Mouse (Mus musculus) midbrain, embryonic 11.5 days (tissue): ENCODE measurements around the gene Xrcc6. TPM values are rescaled to one million over a fixed set of nuclear protein-coding genes. Genes with fewer than 3 reads are reported as not detected.

Experiments used
- ATAC-seq: fragments of 200-750 bp; cut with Nextera tagmentation; 2 replicates; pipeline ENCODE4 v1.8.0; 2017; ENCODE audit warnings: moderate TSS enrichment, moderate library complexity; ENCODE audit not compliant: low FRiP score
- DNase-seq: peaks from one replicate; pipeline ENCODE4 v3.0.0; 2015; ENCODE audit warnings: low spot score; ENCODE audit errors: missing footprints
- H3K27ac ChIP-seq: fragments of 300-500 bp; sonication (generic); 2 replicates; pipeline ENCODE4 v1.5.1; 2014; ENCODE audit warnings: low read depth, low read length
- H3K27me3 ChIP-seq: fragments of 300-500 bp; sonication (generic); 2 replicates; pipeline ENCODE4 v1.6.1; 2014; ENCODE audit warnings: mild to moderate bottlenecking, low read length, moderate library complexity, mixed read lengths; ENCODE audit not compliant: control insufficient read depth, insufficient read depth
- H3K36me3 ChIP-seq: fragments of 300-500 bp; sonication (generic); 2 replicates; pipeline ENCODE4 v1.6.1; 2014; ENCODE audit warnings: mild to moderate bottlenecking, low read length, moderate library complexity, mixed read lengths; ENCODE audit not compliant: control insufficient read depth, insufficient read depth
- H3K4me1 ChIP-seq: fragments of 300-500 bp; sonication (generic); 2 replicates; pipeline ENCODE4 v1.6.1; 2014; ENCODE audit warnings: low read length; ENCODE audit not compliant: control insufficient read depth, insufficient read depth
- H3K4me2 ChIP-seq: fragments of 300-500 bp; sonication (generic); 2 replicates; pipeline ENCODE4 v1.6.1; 2014; ENCODE audit warnings: mild to moderate bottlenecking, moderate library complexity
- H3K4me3 ChIP-seq: fragments of 300-500 bp; sonication (generic); 2 replicates; pipeline ENCODE4 v1.5.1; 2014; ENCODE audit warnings: low read depth, low read length
- H3K9ac ChIP-seq: fragments of 300-500 bp; sonication (generic); 2 replicates; pipeline ENCODE4 v1.6.1; 2014; ENCODE audit warnings: low read length
- H3K9me3 ChIP-seq: fragments of 300-500 bp; sonication (generic); 2 replicates; pipeline ENCODE4 v1.6.1; 2016; ENCODE audit warnings: low read length; ENCODE audit not compliant: control insufficient read depth
- WGBS: fragments of 180-500 bp; shearing (Covaris S2); extraction: QIAGEN DNeasy Blood & Tissue Kit; methylation state at CpG from one replicate; pipeline ENCODE4 v1.1.7; 2014; 5-methylcytosine and 5-hydroxymethylcytosine counted together
- polyA plus RNA-seq: library from polyadenylated mRNA; unstranded; fragments of >200 nt; fragmentation: Nextera tagmentation; extraction: Ambion mirVana; gene quantifications from 2 replicates; pipeline ENCODE4 v1.2.1, GENCODE M21; 2014

Gene Xrcc6
- polyA plus RNA-seq, 1 experiment from 2014 or later, result 58.4 TPM

GRCm38 (mm10) chr15:81950716-81951115, 36.9 kb upstream of the Xrcc6 start:
- Histone ChIP-seq H3K4me2 (no peak overlapping the region), H3K36me3 (peaks cover 3% of the 10 kb centered on the region; the same call in 1 of the 2 replicates), H3K9ac (no peak overlapping the region), H3K4me3 (no peak overlapping the region), H3K27ac (no peak overlapping the region), H3K4me1 (no peaks in the 10 kb centered on the region), H3K9me3 (no peaks in the 10 kb centered on the region), H3K27me3 (no peaks in the 10 kb centered on the region)
- 89% methylated on average over 5 of the region's 5 CpGs for WGBS
- no peak for ATAC-seq
- peak; percentile 31 for DNase-seq

GRCm38 (mm10) chr15:81951159-81951558, 36.5 kb upstream of the Xrcc6 start:
- Histone ChIP-seq H3K27ac (no peak overlapping the region), H3K27me3 (no peaks in the 10 kb centered on the region), H3K36me3 (peaks cover 3% of the 10 kb centered on the region; the same call in 1 of the 2 replicates), H3K9me3 (no peaks in the 10 kb centered on the region), H3K9ac (no peak overlapping the region), H3K4me3 (no peak overlapping the region), H3K4me2 (no peak overlapping the region), H3K4me1 (no peaks in the 10 kb centered on the region)
- WGBS, result 90% methylated on average over 9 of the region's 9 CpGs
- ATAC-seq (no peak), DNase-seq (no peak)

GRCm38 (mm10) chr15:81952310-81952709, 35.3 kb upstream of the Xrcc6 start:
- no peaks in the 10 kb centered on the region for H3K4me1 ChIP-seq
- H3K4me2 ChIP-seq, result no peak overlapping the region
- H3K9me3 ChIP-seq, result no peaks in the 10 kb centered on the region
- no peak overlapping the region for H3K27ac ChIP-seq
- no peaks in the 10 kb centered on the region for H3K27me3 ChIP-seq
- 88% methylated on average over 4 of the region's 4 CpGs for WGBS
- DNase-seq (peak; percentile 19), ATAC-seq (no peak)
- 0 out of 2 replicates have a peak, but pooled peaks cover 3% of the 10 kb centered on the region for H3K36me3 ChIP-seq
- no peak overlapping the region for H3K4me3 ChIP-seq
- H3K9ac ChIP-seq, result no peak overlapping the region

- no peak overlapping the region for H3K27ac ChIP-seq
- 0 out of 2 replicates have a peak, but pooled peaks cover 3% of the 10 kb centered on the region for H3K36me3 ChIP-seq
- no peaks in the 10 kb centered on the region for H3K9me3 ChIP-seq
- no peaks in the 10 kb centered on the region for H3K4me1 ChIP-seq
- no peaks in the 10 kb centered on the region for H3K27me3 ChIP-seq
- no peak overlapping the region for H3K4me2 ChIP-seq
- no peak overlapping the region for H3K4me3 ChIP-seq
- no peak for ATAC-seq
- WGBS, result 97% methylated on average over 9 of the region's 9 CpGs
- peak; percentile 53 for DNase-seq
- no peak overlapping the region for H3K9ac ChIP-seq
These were observed 33.5 kb upstream of the Xrcc6 start for GRCm38 (mm10) chr15:81954151-81954583.

GRCm38 (mm10) chr15:81954716-81955115, 32.9 kb upstream of the Xrcc6 start:
- Histone ChIP-seq H3K27me3 (no peaks in the 10 kb centered on the region), H3K4me3 (no peak overlapping the region), H3K9me3 (no peaks in the 10 kb centered on the region), H3K4me2 (no peak overlapping the region), H3K27ac (no peak overlapping the region), H3K4me1 (no peaks in the 10 kb centered on the region; the same call in 1 of the 2 replicates), H3K9ac (no peak overlapping the region), H3K36me3 (0 out of 2 replicates have a peak, but pooled peaks cover 3% of the 10 kb centered on the region)
- ATAC-seq (no peak), DNase-seq (peak; percentile 65)
- 91% methylated on average over 6 of the region's 6 CpGs for WGBS

GRCm38 (mm10) chr15:81955414-81955813, 32.2 kb upstream of the Xrcc6 start:
- H3K4me1 ChIP-seq, result peaks cover 2% of the 10 kb centered on the region
- 0 out of 2 replicates have a peak, but pooled peaks cover 3% of the 10 kb centered on the region for H3K36me3 ChIP-seq
- H3K9ac ChIP-seq, result no peak overlapping the region
- no peak for ATAC-seq
- DNase-seq, result peak; percentile 78
- H3K4me2 ChIP-seq, result no peak overlapping the region
- 96% methylated on average over 15 of the region's 15 CpGs for WGBS
- no peaks in the 10 kb centered on the region for H3K9me3 ChIP-seq
- H3K4me3 ChIP-seq, result no peak overlapping the region
- H3K27me3 ChIP-seq, result no peaks in the 10 kb centered on the region
- H3K27ac ChIP-seq, result no peak overlapping the region

GRCm38 (mm10) chr15:81956457-81956856, 31.2 kb upstream of the Xrcc6 start:
- DNase-seq, result peak; percentile 94
- Histone ChIP-seq H3K27me3 (no peaks in the 10 kb centered on the region), H3K4me1 (peaks cover 2% of the 10 kb centered on the region), H3K9me3 (no peaks in the 10 kb centered on the region), H3K27ac (no peak overlapping the region), H3K36me3 (0 out of 2 replicates have a peak, but pooled peaks cover 3% of the 10 kb centered on the region), H3K9ac (no peak overlapping the region), H3K4me2 (no peak overlapping the region), H3K4me3 (no peak overlapping the region)
- no peak for ATAC-seq
- 51% methylated on average over 8 of the region's 8 CpGs for WGBS

- Histone ChIP-seq H3K36me3 (0 out of 2 replicates have a peak, but pooled peaks cover 3% of the 10 kb centered on the region), H3K4me2 (no peak overlapping the region), H3K9ac (no peak overlapping the region), H3K4me1 (peaks cover 2% of the 10 kb centered on the region), H3K27me3 (no peaks in the 10 kb centered on the region), H3K27ac (no peak overlapping the region), H3K4me3 (no peak overlapping the region), H3K9me3 (no peaks in the 10 kb centered on the region)
- DNase-seq (no peak), ATAC-seq (no peak)
- WGBS, result 89% methylated on average over 11 of the region's 11 CpGs
These were observed 30.0 kb upstream of the Xrcc6 start for GRCm38 (mm10) chr15:81957598-81957997.

- 82% methylated on average over 3 of the region's 3 CpGs for WGBS
- DNase-seq, result peak; percentile 75
- Histone ChIP-seq H3K4me1 (peaks cover 2% of the 10 kb centered on the region), H3K4me3 (no peak overlapping the region), H3K9ac (no peak overlapping the region), H3K27me3 (no peaks in the 10 kb centered on the region), H3K27ac (no peak overlapping the region), H3K36me3 (0 out of 2 replicates have a peak, but pooled peaks cover 3% of the 10 kb centered on the region), H3K9me3 (no peaks in the 10 kb centered on the region), H3K4me2 (no peak overlapping the region)
- no peak for ATAC-seq
These were observed 28.7 kb upstream of the Xrcc6 start for GRCm38 (mm10) chr15:81958906-81959305.
